Mouse (Mus musculus): ENCODE results near the gene Sgms1. TPM values are rescaled to one million over a fixed set of nuclear protein-coding genes. Genes with fewer than 3 reads are reported as not detected.
"Not testable (repeated sequence)": the region's sequence is repeated elsewhere in the genome, so short reads cannot be mapped to it uniquely, and the experiment has no call there.

Gene Sgms1
- total RNA-seq, 2 experiments from 2014 or later, result 23.4 to 27.2 TPM

DNA sequence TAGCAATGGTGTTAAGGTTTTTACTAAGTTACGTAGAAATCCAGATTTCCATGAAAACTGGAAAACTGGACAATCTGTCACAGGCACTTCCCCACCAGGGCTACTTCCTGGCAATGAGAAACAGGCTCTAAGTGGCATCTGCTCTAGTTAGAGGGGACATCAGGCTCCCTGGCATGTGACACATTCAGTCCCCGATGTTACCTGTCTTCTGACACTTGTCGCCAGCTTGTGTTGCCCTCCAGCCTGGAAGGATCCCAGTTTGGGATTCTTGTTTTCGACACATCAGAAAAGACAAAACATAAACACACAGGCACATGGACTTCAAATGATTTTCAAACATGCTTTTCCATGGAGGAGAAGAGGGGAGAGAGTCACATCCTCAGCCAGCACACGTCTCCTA is 60.0 kb downstream of the Sgms1 start:
- no peak for DNase-seq
- intact Hi-C loops (cut with DNase I), result no loop called here

DNA sequence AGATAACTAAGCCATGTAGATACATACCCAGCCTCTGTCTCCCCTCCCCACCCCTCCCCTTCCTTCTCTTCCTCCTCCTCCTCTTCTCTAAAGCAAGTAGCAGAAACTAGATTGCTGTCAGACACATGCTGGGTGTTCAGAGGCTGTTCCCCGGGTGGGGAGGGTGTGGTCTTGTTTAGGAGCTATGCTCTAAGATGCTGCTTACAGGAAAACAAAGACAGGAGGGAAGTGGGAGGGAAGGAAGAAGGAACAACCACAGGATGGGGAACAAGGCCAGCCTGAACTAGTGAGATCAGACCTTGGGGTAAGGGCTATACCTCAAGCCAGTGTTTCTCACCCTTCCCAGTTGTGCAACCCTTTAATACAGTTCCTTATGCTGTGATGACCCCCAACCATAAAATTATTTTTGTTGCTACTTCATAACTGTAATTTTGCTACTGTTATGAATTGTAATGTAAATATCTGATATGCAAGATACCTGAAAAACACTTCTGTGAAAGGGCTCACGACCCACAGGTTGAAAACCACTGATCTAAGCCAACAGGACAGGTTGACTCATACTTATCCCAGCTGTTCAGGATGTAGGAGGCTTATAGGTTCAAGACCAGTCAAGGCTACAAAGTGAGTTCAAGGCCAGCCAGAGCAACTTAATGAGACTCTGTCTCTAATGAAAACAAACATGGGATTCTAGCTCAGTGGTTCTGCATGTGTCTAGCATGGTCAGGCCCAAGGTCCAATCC is 61.3 kb downstream of the Sgms1 start:
- intact Hi-C loops (cut with DNase I), result no loop called here
- no peak for DNase-seq

DNA sequence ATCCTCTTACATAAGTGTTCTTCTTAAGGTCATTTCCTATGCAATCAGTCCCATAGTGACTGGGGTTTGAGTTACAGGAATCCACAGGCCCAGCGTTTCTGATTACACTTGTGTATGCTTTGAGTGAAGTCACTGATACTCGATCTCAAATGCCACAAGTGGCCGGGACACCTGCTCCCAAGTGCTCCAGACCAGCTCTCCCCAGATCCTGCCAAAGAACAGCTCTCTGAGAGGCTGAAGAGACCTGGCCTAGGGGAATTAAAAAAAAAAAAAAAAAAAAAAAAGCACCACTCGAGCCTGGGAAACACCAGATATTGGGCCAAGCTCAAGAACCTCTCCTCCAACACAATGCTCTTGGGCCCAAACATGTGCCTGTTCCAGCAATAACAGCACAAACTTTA is 62.9 kb downstream of the Sgms1 start:
- intact Hi-C loops (cut with DNase I), result no loop called here
- no peak for DNase-seq

DNA sequence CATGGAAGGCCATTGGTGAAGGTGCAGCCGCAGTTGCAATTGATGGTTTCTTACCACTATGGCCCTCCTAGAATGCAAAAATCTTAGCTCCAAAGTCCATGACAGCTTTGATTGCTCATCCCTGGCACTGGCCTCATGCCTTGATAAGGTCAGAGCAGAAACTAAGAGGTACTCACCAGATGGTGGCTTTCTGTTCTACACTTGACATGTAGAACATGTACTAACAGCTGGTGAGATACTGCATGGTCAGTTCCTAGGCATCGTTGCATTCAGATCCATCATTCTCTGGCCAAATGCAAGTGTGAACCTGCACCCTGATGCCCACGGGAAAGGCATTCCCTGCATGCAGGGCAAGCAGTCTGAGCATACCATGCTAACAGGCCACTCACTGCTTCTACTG is 63.4 kb downstream of the Sgms1 start:
- no peak for DNase-seq
- intact Hi-C loops (cut with DNase I), result no loop called here

DNA sequence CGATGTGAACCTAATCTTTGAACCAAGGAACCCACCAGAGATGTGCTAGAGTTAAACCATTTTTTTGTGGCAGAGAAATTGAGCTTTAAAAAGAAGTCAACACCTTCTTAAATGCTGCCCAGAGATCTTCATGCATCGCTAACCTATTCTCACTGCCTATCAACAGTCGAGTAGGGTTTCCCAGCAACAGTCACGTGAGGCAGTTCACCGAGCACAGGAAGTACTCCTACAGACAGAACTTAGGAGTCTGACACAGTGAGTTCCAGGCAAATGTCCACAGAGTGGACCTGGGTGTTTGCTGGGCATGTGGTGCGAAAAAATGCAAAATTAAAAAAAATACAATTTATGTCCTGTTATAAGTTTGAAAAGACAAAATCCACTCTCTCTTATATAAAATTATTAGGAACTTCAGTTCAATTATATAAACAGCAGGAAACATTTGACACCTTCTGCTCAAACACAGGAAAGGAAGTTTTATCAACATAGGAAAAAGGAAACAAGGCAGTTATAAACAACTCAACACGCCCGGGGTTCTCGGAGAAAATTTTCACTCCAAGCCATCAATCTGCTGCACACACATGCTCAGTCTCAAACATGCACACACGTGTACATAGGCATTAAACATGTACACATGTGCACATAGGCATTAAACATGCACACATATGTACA is 64.3 kb downstream of the Sgms1 start:
- intact Hi-C loops (cut with DNase I), result no loop called here

DNA sequence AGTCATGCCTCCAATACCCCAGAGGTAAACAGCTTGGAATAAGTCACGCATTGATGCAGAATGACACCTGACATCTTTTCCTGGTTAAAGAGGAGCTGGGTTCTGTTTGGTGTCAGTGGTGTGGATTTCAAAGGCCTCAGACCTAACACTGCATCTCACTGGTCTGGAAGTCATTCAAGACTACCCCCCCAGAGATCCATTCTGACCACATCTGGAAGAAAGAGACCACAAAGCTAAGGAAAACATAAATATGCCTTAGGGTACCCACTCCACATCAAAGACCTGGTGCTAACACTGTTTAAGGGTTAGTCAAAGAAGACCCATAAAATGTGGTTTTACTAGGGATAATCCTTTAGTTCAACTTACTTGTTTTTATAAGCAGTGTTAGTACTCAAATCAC is 65.0 kb downstream of the Sgms1 start:
- DNase-seq, result no peak
- intact Hi-C loops (cut with DNase I), result no loop called here

More for the DNA sequence above, 64.3 kb downstream of the Sgms1 start:
- no peak for DNase-seq

DNA sequence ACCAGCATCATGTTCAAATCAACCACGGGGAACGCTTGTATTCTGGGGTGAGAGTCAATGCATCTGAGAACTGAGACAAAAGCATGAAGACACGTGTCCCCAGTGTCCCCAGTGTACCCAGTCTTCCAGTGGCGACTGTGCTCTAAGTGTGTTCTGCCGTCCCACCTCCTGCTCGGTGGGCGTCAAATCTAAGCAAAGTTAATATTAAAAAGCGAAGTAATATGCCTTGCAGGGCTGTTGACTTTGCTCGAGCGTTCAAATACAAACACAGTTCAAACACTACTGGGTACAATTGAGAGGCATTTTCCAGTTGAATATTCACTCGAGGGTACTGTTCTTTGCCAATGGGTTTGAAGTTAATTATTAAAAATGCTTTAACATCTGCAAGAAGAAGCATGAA is 66.4 kb downstream of the Sgms1 start:
- intact Hi-C loops (cut with DNase I), result no loop called here
- no peak for DNase-seq

DNA sequence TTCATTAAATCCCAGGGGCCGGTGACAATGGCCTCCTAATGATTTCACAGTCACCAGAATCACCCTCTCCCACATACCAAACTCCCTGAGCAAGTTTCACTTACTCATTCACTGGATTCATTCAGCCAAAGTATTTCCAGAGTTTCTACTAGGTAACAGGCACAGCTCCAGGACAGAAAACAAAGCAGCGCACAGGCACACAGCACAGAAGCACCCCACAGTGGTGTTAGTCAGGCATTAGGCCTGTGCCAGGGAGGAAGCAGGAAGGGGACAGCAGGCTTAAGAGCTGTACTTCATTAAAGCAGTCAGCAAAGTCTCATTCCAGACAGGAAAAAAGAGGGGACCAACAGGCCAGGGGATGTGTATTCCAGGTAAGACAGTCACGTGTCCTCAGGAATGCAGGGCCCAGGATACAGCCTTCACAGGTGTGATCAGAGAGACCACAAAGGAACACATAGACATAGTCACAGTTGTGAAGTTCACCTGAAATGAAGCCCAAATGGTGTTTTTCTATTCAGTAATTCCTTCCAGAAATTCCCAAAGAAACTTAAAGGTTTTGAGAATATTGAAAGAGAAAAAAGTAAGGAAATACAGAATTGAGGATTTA is 67.0 kb downstream of the Sgms1 start:
- intact Hi-C loops (cut with DNase I), result no loop called here

DNA sequence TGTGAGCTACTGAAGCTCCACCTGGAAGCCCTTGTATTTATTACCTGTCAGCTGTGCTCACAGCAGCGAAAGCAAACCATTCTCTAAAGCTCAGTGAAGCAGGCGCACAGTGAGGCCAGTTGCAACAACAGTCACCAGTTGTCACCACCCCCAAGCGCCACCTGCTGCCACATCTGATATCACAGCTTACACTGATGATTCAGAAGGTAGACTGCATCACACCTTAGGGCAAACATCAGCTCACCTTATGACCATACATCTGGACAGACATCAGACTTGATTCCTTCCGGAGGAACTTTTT is 69.2 kb downstream of the Sgms1 start:
- DNase-seq, result peak; percentile 48
- intact Hi-C loops (cut with DNase I), result no loop called here

More for the DNA sequence above, 67.0 kb downstream of the Sgms1 start:
- peak; percentile 41 for DNase-seq

DNA sequence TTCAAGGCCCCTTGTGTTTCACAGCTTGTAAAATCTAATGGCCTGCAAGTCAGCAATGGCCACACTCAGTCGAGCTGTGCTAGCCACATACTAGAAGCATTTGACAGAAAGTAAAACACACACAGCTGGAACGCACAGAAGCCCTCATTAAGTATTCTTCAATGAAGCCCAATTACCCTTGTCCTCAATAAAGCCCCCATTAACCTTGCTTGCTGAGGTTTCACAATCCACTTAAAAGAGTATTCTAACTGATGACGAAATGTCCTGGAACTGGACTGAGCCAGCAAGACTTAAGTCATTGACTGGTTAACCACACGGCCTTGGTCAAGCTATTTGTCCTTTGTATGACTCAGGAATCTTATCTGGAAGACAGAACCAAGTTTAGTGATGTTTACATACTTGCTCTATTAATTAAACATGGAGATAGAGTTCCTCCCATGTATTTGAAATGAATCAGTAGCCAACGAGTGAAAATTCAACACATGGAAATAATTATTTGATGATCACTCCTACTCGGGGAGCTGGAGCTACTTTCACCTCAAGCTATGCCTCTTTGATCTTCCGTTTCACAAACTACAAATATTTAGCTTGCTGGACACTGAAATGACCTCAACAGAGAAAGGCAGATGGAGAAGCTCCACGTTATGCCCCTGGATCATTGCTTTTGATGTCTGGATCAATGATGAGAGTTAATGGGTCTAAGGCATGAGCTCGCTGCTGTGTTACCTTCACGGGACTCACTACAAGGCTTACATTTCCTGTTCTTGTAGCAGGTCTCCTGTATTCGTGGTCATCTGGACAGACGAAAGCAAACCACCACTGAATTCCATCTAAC is 69.8 kb downstream of the Sgms1 start:
- DNase-seq, result no peak
- intact Hi-C loops (cut with DNase I), result no loop called here

DNA sequence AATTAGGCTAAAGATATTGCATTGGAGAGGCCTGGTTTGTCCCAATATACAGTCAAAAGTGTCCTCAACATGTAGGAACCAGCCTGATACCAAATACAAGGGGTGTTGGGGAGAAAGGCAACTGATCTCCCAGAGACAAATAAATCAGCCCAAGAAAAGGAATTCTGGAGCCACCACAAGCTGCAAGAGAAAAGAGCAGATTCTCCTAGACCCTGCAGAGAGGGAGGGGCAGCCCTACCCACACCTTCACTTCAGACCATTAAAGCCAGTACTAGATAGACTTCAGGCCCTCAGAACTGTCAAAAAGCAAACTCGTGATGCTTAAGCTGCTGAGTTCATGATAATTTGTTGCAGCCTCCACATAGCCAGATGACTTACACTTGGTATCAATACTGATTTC is 70.5 kb downstream of the Sgms1 start:
- intact Hi-C loops (cut with DNase I), result no loop called here
- DNase-seq, result no peak

DNA sequence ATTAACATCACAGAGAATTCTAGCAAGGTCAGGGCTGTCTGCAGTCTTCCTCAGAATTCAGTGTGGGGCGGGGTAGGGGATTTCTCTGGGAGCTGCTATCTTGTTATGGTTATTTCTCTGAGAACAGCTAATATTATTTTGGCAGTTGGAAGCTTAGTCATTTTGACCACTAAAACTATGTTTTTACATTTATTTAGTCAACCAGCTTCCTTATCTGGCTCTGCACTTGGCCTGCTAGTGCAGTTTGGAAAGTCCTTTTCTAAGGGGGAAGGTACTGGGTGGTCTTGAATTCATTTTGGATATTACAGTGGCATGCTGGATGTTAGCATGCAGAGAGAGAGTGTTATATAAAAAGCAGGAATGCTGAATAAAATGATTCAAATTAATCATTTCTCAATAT is 72.2 kb downstream of the Sgms1 start:
- intact Hi-C loops (cut with DNase I), result not testable (repeated sequence)

DNA sequence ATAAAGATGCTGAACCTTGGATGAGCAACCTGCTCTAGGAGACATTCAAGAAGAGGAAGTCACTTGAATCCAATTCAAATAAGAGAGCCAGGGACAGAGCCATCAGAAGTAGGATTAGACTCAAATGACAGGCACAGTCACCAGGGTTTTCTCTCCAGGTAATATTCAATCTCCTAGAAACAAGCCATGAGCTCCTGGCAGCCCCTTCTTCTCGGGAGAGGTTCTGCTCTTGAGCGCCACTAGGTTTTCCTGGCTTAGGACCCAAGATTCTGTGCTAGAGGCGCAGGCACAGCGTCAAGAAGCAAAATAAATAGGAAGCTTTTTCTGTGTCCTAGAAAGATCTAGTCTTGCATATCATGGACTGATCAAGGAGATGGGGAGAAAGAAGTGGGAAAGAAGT is 76.2 kb downstream of the Sgms1 start:
- intact Hi-C loops (cut with DNase I), result no loop called here
- no peak for DNase-seq

More for the DNA sequence above, 72.2 kb downstream of the Sgms1 start:
- not testable (repeated sequence) for DNase-seq

DNA sequence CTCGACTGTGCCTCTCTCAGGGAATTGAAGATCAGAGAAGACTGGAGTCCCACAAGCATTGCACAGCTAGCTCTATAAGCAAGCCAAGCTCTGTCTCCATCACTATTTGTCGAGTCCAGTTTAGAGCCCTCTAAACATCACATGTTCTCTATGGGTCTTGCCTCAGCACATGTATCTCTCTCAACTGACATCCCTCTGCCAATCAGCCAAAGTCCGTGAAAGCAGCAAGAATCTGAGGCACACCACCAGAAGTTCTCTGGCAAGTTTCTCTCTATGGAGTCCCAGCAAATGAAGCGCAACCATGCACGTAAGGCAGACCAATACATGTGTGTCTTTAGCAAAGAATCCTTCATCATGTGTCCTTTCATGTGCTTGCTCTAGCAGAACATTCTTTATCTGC is 77.8 kb downstream of the Sgms1 start:
- intact Hi-C loops (cut with DNase I), result no loop called here
- DNase-seq, result no peak

DNA sequence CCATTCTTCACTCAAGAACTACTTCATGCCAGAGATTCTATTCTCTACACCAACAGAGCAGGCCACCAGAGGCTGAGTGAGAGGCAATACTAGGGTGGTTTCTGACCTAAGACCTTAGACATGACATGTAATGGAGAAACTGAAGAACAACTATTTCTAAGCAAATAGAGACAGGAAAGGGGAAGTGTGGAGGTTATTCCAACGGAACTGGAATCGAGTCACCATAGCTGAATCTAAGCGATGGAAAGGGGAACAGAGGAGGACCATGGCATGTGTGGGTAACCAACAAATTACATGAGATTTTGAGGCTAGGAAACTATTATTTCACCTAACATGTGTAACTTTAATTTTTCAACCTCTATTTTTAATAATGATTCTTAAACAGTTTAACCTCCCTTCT is 78.5 kb downstream of the Sgms1 start:
- intact Hi-C loops (cut with DNase I), result no loop called here
- DNase-seq, result no peak

DNA sequence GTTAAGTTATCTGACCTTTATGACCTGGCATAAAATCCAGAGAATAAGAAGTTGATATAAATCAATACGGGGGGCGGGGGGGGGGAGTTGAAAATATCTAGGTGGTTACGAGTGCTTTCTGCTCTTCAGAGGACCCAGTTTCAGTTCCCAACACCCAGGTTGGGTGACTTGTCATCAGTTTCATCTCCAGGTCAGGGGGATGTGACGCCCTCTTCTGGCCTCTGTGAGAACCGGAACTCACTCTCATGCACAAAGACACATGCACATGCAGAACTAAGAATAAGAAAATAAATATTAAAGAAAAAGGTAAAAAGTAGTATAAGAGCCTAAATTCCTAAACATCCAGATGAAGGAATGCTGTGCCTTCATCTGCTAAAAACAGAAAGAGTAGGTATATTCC is 79.0 kb downstream of the Sgms1 start:
- no peak for DNase-seq
- intact Hi-C loops (cut with DNase I), result no loop called here

DNA sequence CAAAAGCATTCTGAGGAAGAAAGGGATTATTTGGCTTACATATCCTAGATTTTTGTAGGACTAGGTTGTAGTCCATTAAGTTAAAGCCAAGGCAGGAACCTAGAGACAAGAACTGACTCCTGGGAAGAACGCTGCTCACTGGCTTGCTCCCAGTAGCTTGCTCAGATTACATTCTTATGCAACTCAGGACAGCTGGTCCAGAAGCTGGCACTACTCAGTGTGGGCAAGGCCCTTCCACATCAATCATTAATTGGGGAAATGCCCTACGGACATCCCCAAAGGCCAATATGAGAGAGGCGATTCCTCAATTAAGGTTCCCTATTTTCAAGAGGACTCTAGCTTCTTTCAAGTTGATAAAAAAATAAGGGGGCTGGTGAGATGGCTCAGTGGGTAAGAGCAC is 80.2 kb downstream of the Sgms1 start:
- DNase-seq, result no peak
- intact Hi-C loops (cut with DNase I), result no loop called here

DNA sequence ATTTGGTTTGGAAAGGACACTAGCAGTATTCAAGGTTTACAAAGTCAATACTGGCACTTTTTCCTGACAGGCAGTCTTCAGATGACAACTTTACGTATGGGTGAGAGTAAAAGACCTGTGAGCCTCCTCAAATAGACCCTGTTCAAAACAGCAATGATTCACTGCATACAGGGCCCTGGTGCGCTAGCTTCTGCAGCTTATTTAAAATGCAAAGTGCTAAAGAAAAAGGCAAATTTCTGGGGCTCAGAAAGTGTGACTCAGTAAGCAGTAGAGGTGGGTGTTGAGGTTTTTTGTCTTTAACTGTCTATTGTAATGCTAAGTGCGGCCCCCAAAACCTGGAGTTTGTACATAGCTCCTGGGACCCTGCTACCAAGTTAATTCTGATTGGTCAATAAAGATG is 81.2 kb downstream of the Sgms1 start:
- no peak for DNase-seq
- intact Hi-C loops (cut with DNase I), result no loop called here

DNA sequence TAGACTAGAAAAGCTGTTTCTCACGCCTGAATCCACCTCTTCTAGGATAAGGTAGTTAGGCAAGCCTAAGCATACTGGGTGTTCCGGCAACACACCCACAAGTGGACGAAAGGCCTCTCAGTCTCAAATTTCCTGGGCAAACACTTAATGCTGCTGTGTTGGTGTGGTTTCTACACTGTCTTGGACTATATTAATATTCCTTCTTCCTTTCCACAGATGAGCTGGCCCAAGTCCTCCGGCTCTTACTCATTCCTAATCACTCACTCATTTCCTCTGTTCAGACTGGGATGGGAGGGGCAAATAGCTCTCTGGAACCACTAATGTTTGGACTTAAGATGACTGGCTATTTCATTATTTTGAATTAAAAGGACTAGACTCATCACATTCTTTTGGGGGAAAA is 84.6 kb downstream of the Sgms1 start:
- DNase-seq, result no peak
- intact Hi-C loops (cut with DNase I), result no loop called here

DNA sequence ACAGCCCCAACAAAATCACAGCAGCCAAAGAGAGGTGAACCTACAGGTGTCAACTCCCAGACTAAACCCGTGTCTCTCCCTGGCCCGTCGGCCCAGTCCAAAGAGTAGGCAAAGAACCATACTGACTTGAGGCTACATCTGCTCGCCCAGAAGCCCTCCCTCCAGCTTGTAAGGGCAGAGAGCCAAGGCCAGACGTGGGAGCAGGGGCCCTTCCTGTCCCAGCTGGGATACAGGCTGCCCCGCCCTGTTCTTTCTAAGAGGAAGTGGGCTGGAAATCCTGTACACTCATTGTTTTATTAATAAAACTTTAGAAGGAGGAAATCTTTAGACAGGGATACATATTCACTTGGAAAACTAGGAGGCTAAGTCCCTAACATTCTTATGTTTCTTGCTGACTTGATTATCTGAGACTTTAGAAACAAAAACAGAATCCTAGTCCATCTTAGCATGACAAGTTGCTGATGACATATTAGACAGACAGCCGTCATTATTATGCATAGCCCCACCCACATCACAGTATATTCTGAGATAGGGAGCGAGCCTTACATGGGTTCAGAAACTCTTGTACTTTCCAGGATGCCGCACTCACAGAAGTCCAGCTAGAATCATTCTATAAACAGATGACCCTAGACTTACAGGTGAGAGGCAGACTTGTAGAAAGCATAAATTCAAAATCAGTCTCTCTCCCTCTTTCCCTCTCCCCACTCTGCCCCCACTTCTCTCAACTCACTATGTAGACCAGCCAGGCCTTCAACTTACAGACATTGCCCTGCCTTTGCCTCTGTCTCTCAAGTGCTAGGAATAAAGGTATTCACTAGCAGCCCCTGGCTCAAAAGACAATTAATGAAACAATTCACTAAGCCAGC is 85.3 kb downstream of the Sgms1 start:
- peak; percentile 49 for DNase-seq

More for the DNA sequence above, 85.3 kb downstream of the Sgms1 start:
- intact Hi-C loops (cut with DNase I), result no loop called here
